24 mouse cellular contexts compared by ENCODE assay signal in the genomic region with DNA sequence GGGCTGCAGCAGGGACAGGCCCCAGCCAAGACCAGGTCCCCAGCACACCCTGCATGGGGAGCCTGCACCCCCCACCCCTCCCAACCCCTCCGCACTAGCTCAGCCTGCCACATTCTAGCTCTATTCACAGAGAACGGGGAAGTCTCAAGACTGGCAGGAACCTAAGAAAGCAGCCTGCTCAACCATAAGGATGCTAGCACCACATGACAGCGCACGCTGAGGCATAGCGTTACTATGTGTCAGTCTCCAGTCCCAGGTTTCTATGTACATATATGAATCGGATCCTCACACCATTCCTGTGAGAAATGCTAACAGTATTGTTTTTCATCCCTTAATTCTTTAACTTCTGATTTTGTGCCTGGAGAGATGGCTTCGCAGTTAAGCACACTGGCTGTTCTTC. TPM values are rescaled to one million over a fixed set of nuclear protein-coding genes. Genes with fewer than 3 reads are reported as not detected.
DNase-seq lines count a peak whose midpoint lies in the region; ATAC-seq and TF ChIP-seq lines count a peak whose summit lies in the region.
"Had no signal": no experiment of that assay in that cellular context is flagged by ENCODE, and none has a peak within 500 bp of the region (broad histone marks: within the 10 kb centered on the region; RNA-seq: fewer than 3 reads in every experiment).

No protein-coding gene starts in this region.

- peaks cover 41% of the 10 kb centered on the region for H3K36me3 ChIP-seq in kidney, embryonic 15.5 days
- H3K36me3 ChIP-seq in kidney, embryonic 16.5 days (ENCODE audit: insufficient read depth, low read length) = peaks cover 9% of the 10 kb centered on the region; the same call in 1 of the 2 replicates
- H3K36me3 ChIP-seq in forebrain, embryonic 13.5 days (ENCODE audit: poor library complexity, severe bottlenecking) = no peaks in the 10 kb centered on the region
- no peaks in the 10 kb centered on the region for H3K36me3 ChIP-seq in hindbrain, postnatal 0 days (ENCODE audit: insufficient read depth, low read length)

- no peak overlapping the region for H3K4me2 ChIP-seq in kidney, embryonic 15.5 days
- H3K4me2 ChIP-seq in kidney, embryonic 16.5 days (replicated peaks; ENCODE audit: low read depth, low read length) = no peak overlapping the region
- no peak overlapping the region for H3K4me2 ChIP-seq in forebrain, embryonic 13.5 days
- H3K4me2 ChIP-seq in hindbrain, postnatal 0 days (ENCODE audit: low read depth, low read length) = no peak overlapping the region
- H3K4me2 ChIP-seq: heart, embryonic 11.5 days had no signal

- no peaks in the 10 kb centered on the region for H3K27me3 ChIP-seq in kidney, embryonic 15.5 days
- H3K27me3 ChIP-seq in kidney, embryonic 16.5 days (ENCODE audit: insufficient read depth, low read length) = no peaks in the 10 kb centered on the region
- no peaks in the 10 kb centered on the region for H3K27me3 ChIP-seq in forebrain, embryonic 13.5 days
- no peaks in the 10 kb centered on the region for H3K27me3 ChIP-seq in hindbrain, postnatal 0 days (ENCODE audit: insufficient read depth, low read length)
- H3K27me3 ChIP-seq: Patski had no signal

- no peak for DNase-seq in hindbrain, postnatal 0 days (ENCODE audit: low spot score)
- no peak for DNase-seq in thymus, adult 18-20 months
- no peak for DNase-seq in neural tube, embryonic 10.5 days (ENCODE audit: extremely low spot score, low spot score)
- DNase-seq: adrenal gland, postnatal 25 days; B cell, adult 2 months; cerebellum, postnatal 14 days; gastrocnemius, postnatal 25 days; heart, postnatal 14 days; kidney, adult 8-10 months; lung, postnatal 14 days; spleen, adult 18-20 months; thymus, adult 2 months had no signal

- 0 out of 2 replicates have a peak, but pooled peaks have one; percentile 5 for ATAC-seq in kidney, embryonic 15.5 days (replicated peaks; ENCODE audit: low FRiP score)
- no peak for ATAC-seq in kidney, embryonic 16.5 days (ENCODE audit: low FRiP score, low TSS enrichment)
- 0 out of 2 replicates have a peak, but pooled peaks have one; percentile 48 for ATAC-seq in forebrain, embryonic 13.5 days
- ATAC-seq in hindbrain, postnatal 0 days = peak; percentile 46
- ATAC-seq: activated CD4-positive, CD25-positive, alpha-beta regulatory T cell, adult 4 months; inflammation-experienced regulatory T-cells, adult 6 months; Patski had no signal

- 83% methylated on average over 7 of the region's 7 CpGs for WGBS in kidney, embryonic 15.5 days
- 82% methylated on average over 7 of the region's 7 CpGs for whole genome bisulfite sequencing in kidney, embryonic 16.5 days
- 60% methylated on average over 7 of the region's 7 CpGs for WGBS in forebrain, embryonic 13.5 days
- 63% methylated on average over 7 of the region's 7 CpGs for WGBS in hindbrain, postnatal 0 days

- 0 out of 2 replicates have a peak, but pooled peaks have one; percentile 16 for TF ChIP-seq CTCF in bone marrow macrophage, adult 2 months (IDR thresholded peaks at IDR 0.05; ENCODE audit: low read depth, low read length)
- no peak for TF ChIP-seq CTCF in hindbrain, postnatal 0 days (IDR thresholded peaks at IDR 0.05; ENCODE audit: low read depth)

- H3K4me1 ChIP-seq in kidney, embryonic 15.5 days = peaks cover 22% of the 10 kb centered on the region
- peaks cover 18% of the 10 kb centered on the region for H3K4me1 ChIP-seq in kidney, embryonic 16.5 days (ENCODE audit: insufficient read depth, low read length)
- peaks cover 24% of the 10 kb centered on the region for H3K4me1 ChIP-seq in bone marrow macrophage, adult 2 months (ENCODE audit: control insufficient read depth, insufficient read depth, low read length)
- H3K4me1 ChIP-seq in forebrain, embryonic 13.5 days = no peaks in the 10 kb centered on the region
- H3K4me1 ChIP-seq in hindbrain, postnatal 0 days (ENCODE audit: insufficient read depth, low read length) = no peaks in the 10 kb centered on the region

- no peak for TF ChIP-seq POLR2A in bone marrow macrophage, adult 2 months (IDR thresholded peaks at IDR 0.05; ENCODE audit: borderline replicate concordance, low read depth, low read length)

- no peak overlapping the region for H3K27ac ChIP-seq in kidney, embryonic 15.5 days
- no peak overlapping the region for H3K27ac ChIP-seq in kidney, embryonic 16.5 days (ENCODE audit: low read length)
- peak overlapping the region; percentile 98 for H3K27ac ChIP-seq in bone marrow macrophage, adult 2 months (ENCODE audit: insufficient read depth, low read depth, low read length)
- H3K27ac ChIP-seq in forebrain, embryonic 13.5 days = no peak overlapping the region
- H3K27ac ChIP-seq in hindbrain, postnatal 0 days = no peak overlapping the region

- no peaks in the 10 kb centered on the region for H3K9me3 ChIP-seq in kidney, embryonic 15.5 days (replicated peaks)
- no peaks in the 10 kb centered on the region for H3K9me3 ChIP-seq in kidney, embryonic 16.5 days (ENCODE audit: low read length)
- no peaks in the 10 kb centered on the region for H3K9me3 ChIP-seq in forebrain, embryonic 13.5 days (replicated peaks)
- H3K9me3 ChIP-seq in hindbrain, postnatal 0 days (ENCODE audit: low read length) = no peaks in the 10 kb centered on the region

- no peak overlapping the region for H3K9ac ChIP-seq in kidney, embryonic 15.5 days
- no peak overlapping the region for H3K9ac ChIP-seq in kidney, embryonic 16.5 days (replicated peaks; ENCODE audit: low read length)
- no peak overlapping the region for H3K9ac ChIP-seq in forebrain, embryonic 13.5 days
- no peak overlapping the region for H3K9ac ChIP-seq in hindbrain, postnatal 0 days (replicated peaks; ENCODE audit: low read length)

- H3K4me3 ChIP-seq in kidney, embryonic 15.5 days (replicated peaks) = no peak overlapping the region
- no peak overlapping the region for H3K4me3 ChIP-seq in kidney, embryonic 16.5 days (ENCODE audit: low read length)
- H3K4me3 ChIP-seq in bone marrow macrophage, adult 2 months (ENCODE audit: insufficient read depth, low read length) = no peak overlapping the region
- no peak overlapping the region for H3K4me3 ChIP-seq in forebrain, embryonic 13.5 days
- no peak overlapping the region for H3K4me3 ChIP-seq in hindbrain, postnatal 0 days (ENCODE audit: low read length)

RNA-seq across cellular contexts. Expression of gene Plod1, which starts 8.0 kb away (rescaled TPM):
- polyA plus RNA-seq in kidney, embryonic 15.5 days (2015; fragmentation: Nextera tagmentation; extraction: Ambion mirVana) = 47.2 and 56.0 TPM in 2 replicates
- polyA plus RNA-seq in kidney, embryonic 16.5 days (2015; fragmentation: Nextera tagmentation; extraction: Ambion mirVana) = 58.6 and 61.5 TPM in 2 replicates
- polyA plus RNA-seq in bone marrow macrophage, adult 2 months (2012; ENCODE audit: insufficient read depth, insufficient read length, missing spikeins) = 95.3 and 101 TPM in 2 replicates
- 14.0 and 15.0 TPM in 2 replicates for polyA plus RNA-seq in forebrain, embryonic 13.5 days (2015; fragmentation: Nextera tagmentation; extraction: Ambion mirVana)
- total RNA-seq in hindbrain, postnatal 0 days (2014; rRNA removed) = 30.0 and 46.2 TPM in 2 replicates
- 22.6 and 22.8 TPM in 2 replicates for polyA plus RNA-seq in hindbrain, postnatal 0 days (2015; fragmentation: Nextera tagmentation; extraction: Ambion mirVana)

RNA-seq across cellular contexts. Expression of gene 2510039O18Rik, which starts 12.2 kb away (rescaled TPM):
- polyA plus RNA-seq in kidney, embryonic 15.5 days (2015; fragmentation: Nextera tagmentation; extraction: Ambion mirVana) = 15.3 and 17.0 TPM in 2 replicates
- polyA plus RNA-seq in kidney, embryonic 16.5 days (2015; fragmentation: Nextera tagmentation; extraction: Ambion mirVana) = 10.4 and 13.9 TPM in 2 replicates
- polyA plus RNA-seq in bone marrow macrophage, adult 2 months (2012; ENCODE audit: insufficient read depth, insufficient read length, missing spikeins) = 57.5 and 59.0 TPM in 2 replicates
- polyA plus RNA-seq in forebrain, embryonic 13.5 days (2015; fragmentation: Nextera tagmentation; extraction: Ambion mirVana) = 9.0 and 10.2 TPM in 2 replicates
- total RNA-seq in hindbrain, postnatal 0 days (2014; rRNA removed) = 62.9 and 70.9 TPM in 2 replicates
- polyA plus RNA-seq in hindbrain, postnatal 0 days (2015; fragmentation: Nextera tagmentation; extraction: Ambion mirVana) = 10.3 and 11.0 TPM in 2 replicates

RNA-seq across cellular contexts. Expression of gene Mfn2, which starts 24.0 kb away (rescaled TPM):
- polyA plus RNA-seq in kidney, embryonic 15.5 days (2015; fragmentation: Nextera tagmentation; extraction: Ambion mirVana) = 36.9 and 39.0 TPM in 2 replicates
- polyA plus RNA-seq in kidney, embryonic 16.5 days (2015; fragmentation: Nextera tagmentation; extraction: Ambion mirVana) = 45.4 and 47.1 TPM in 2 replicates
- polyA plus RNA-seq in bone marrow macrophage, adult 2 months (2012; ENCODE audit: insufficient read depth, insufficient read length, missing spikeins) = 21.6 and 25.6 TPM in 2 replicates
- polyA plus RNA-seq in forebrain, embryonic 13.5 days (2015; fragmentation: Nextera tagmentation; extraction: Ambion mirVana) = 52.4 and 61.8 TPM in 2 replicates
- total RNA-seq in hindbrain, postnatal 0 days (2014; rRNA removed) = 86.1 and 88.6 TPM in 2 replicates
- 84.9 and 86.8 TPM in 2 replicates for polyA plus RNA-seq in hindbrain, postnatal 0 days (2015; fragmentation: Nextera tagmentation; extraction: Ambion mirVana)

RNA-seq across cellular contexts. Expression of gene Nppb, which starts 57.0 kb away (rescaled TPM):
- not detected in 2 replicates for polyA plus RNA-seq in kidney, embryonic 15.5 days (2015; fragmentation: Nextera tagmentation; extraction: Ambion mirVana)
- 0.21 TPM in 1 of 2 replicates, not detected in the other for polyA plus RNA-seq in kidney, embryonic 16.5 days (2015; fragmentation: Nextera tagmentation; extraction: Ambion mirVana)
- polyA plus RNA-seq in bone marrow macrophage, adult 2 months (2012; ENCODE audit: insufficient read depth, insufficient read length, missing spikeins) = not detected in 2 replicates
- not detected in 2 replicates for polyA plus RNA-seq in forebrain, embryonic 13.5 days (2015; fragmentation: Nextera tagmentation; extraction: Ambion mirVana)
- 1.3 TPM in 1 of 2 replicates, not detected in the other for total RNA-seq in hindbrain, postnatal 0 days (2014; rRNA removed)
- polyA plus RNA-seq in hindbrain, postnatal 0 days (2015; fragmentation: Nextera tagmentation; extraction: Ambion mirVana) = 0.19 and 0.72 TPM in 2 replicates
- total RNA-seq: adrenal gland, postnatal 25 days; gastrocnemius, postnatal 25 days; layer of hippocampus, postnatal 25 days had no signal
- polyA plus RNA-seq: activated CD4-positive, CD25-positive, alpha-beta regulatory T cell, adult 4 months; inflammation-experienced regulatory T-cells, adult 6 months; limb, embryonic 11.5 days; liver, embryonic 16.5 days; stomach, embryonic 14.5 days had no signal

RNA-seq across cellular contexts. Expression of gene Fv1, which starts 59.8 kb away (rescaled TPM):
- 12.8 and 12.9 TPM in 2 replicates for polyA plus RNA-seq in kidney, embryonic 15.5 days (2015; fragmentation: Nextera tagmentation; extraction: Ambion mirVana)
- 12.9 and 13.1 TPM in 2 replicates for polyA plus RNA-seq in kidney, embryonic 16.5 days (2015; fragmentation: Nextera tagmentation; extraction: Ambion mirVana)
- 2.2 and 2.9 TPM in 2 replicates for polyA plus RNA-seq in bone marrow macrophage, adult 2 months (2012; ENCODE audit: insufficient read depth, insufficient read length, missing spikeins)
- polyA plus RNA-seq in forebrain, embryonic 13.5 days (2015; fragmentation: Nextera tagmentation; extraction: Ambion mirVana) = 14.8 and 15.8 TPM in 2 replicates
- total RNA-seq in hindbrain, postnatal 0 days (2014; rRNA removed) = 3.2 and 5.6 TPM in 2 replicates
- polyA plus RNA-seq in hindbrain, postnatal 0 days (2015; fragmentation: Nextera tagmentation; extraction: Ambion mirVana) = 3.7 and 4.3 TPM in 2 replicates
